Mouse (Mus musculus) kidney, postnatal 0 days (tissue): ENCODE data around the gene Slc17a7. TPM values are rescaled to one million over a fixed set of nuclear protein-coding genes. Genes with fewer than 3 reads are reported as not detected.
"Not testable (repeated sequence)": the region's sequence is repeated elsewhere in the genome, so short reads cannot be mapped to it uniquely, and the experiment has no call there.

Source experiments
- ATAC-seq: fragments of 200-750 bp; cut with Nextera tagmentation; replicated peaks from 2 replicates; pipeline ENCODE4 v1.8.0; 2017; ENCODE audit warnings: low read depth, moderate number of reproducible peaks, moderate TSS enrichment, moderate library complexity; ENCODE audit not compliant: low FRiP score
- DNase-seq: peaks from one replicate; pipeline ENCODE4 v3.0.0-alpha.2; 2016; ENCODE audit warnings: low spot score
- H3K27ac ChIP-seq: fragments of 300-500 bp; sonication (generic); 2 replicates; pipeline ENCODE4 v1.5.1; 2014; ENCODE audit warnings: mild to moderate bottlenecking
- H3K27me3 ChIP-seq: fragments of 300-500 bp; sonication (generic); 2 replicates; pipeline ENCODE4 v1.6.1; 2014; ENCODE audit warnings: low read length, mixed read lengths; ENCODE audit not compliant: insufficient read depth
- H3K36me3 ChIP-seq: fragments of 300-500 bp; sonication (generic); 2 replicates; pipeline ENCODE4 v1.6.1; 2014; ENCODE audit warnings: low read length, mixed read lengths; ENCODE audit not compliant: insufficient read depth
- H3K4me1 ChIP-seq: fragments of 300-500 bp; sonication (generic); replicated peaks from 2 replicates; pipeline ENCODE4 v1.6.1; 2014; ENCODE audit warnings: antibody characterized with exemption, low read length, mixed read lengths; ENCODE audit not compliant: insufficient read depth
- H3K4me2 ChIP-seq: fragments of 300-500 bp; sonication (generic); 2 replicates; pipeline ENCODE4 v1.6.1; 2014; ENCODE audit warnings: mild to moderate bottlenecking, low read length, moderate library complexity, mixed read lengths
- H3K4me3 ChIP-seq: fragments of 300-500 bp; sonication (generic); replicated peaks from 2 replicates; pipeline ENCODE4 v1.5.1; 2014; ENCODE audit warnings: low read depth, low read length
- H3K9ac ChIP-seq: fragments of 300-500 bp; sonication (generic); 2 replicates; pipeline ENCODE4 v1.6.1; 2014; ENCODE audit warnings: low read depth, low read length
- H3K9me3 ChIP-seq: fragments of 300-500 bp; sonication (generic); replicated peaks from 2 replicates; pipeline ENCODE4 v1.6.1; 2016; ENCODE audit warnings: low read length, inconsistent platforms, mixed read lengths
- CTCF ChIP-seq: IDR thresholded peaks from 2 replicates; pipeline ENCODE4 v1.5.1; 2016; ENCODE audit warnings: antibody characterized with exemption, low read depth, mild to moderate bottlenecking, moderate library complexity
- WGBS: fragments of 180-500 bp; shearing (Covaris S2); extraction: QIAGEN DNeasy Blood & Tissue Kit; methylation state at CpG from one replicate; pipeline ENCODE4 v1.1.7; 2014; 5-methylcytosine and 5-hydroxymethylcytosine counted together
- polyA plus RNA-seq: library from polyadenylated mRNA; unstranded; fragments of >200 nt; fragmentation: Nextera tagmentation; extraction: Ambion mirVana; gene quantifications from 2 replicates; pipeline ENCODE4 v1.2.1, GENCODE M21; 2015

The Slc17a7 gene
- polyA plus RNA-seq, 1 experiment from 2014 or later: 0.17 TPM

- H3K27ac ChIP-seq: no peak overlapping the region
- WGBS: 76% methylated on average over 15 of the region's 15 CpGs
- H3K4me1 ChIP-seq: peaks cover 31% of the 10 kb centered on the region; the same call in 1 of the 2 replicates
Observed at GRCm38 (mm10) chr7:45122561-45123185, 41.1 kb upstream of the Slc17a7 start.

DNA sequence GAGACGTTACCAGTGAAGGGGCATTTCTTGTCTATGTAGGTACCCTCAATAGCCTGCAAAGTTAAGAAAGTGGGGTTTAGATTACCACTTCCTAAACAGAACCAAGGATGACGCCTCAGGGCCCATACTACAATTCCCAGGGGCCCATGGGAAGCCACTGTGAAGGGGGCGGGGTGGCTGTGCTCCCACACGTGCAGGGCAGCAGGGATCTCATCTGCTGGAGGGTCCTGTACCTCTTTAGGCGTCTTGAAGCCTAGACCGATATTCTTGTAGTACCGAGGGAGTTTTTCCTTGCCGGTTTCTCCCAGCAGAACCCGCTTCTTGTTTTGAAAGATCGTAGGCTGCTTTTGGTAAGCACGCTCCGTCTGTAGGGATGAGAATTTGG is 40.6 kb upstream of the Slc17a7 start:
- no peaks in the 10 kb centered on the region for H3K9me3 ChIP-seq
- peaks cover 31% of the 10 kb centered on the region; the same call in 1 of the 2 replicates for H3K4me1 ChIP-seq
- peak overlapping the region; percentile 97 for H3K9ac ChIP-seq
- no peak for TF ChIP-seq CTCF
- peak overlapping the region; percentile 94 for H3K4me3 ChIP-seq
- DNase-seq (peak; percentile 58), ATAC-seq (no peak)
- H3K4me2 ChIP-seq: peak overlapping the region; percentile 95
- WGBS: 14% methylated on average over 12 of the region's 12 CpGs
- no peak overlapping the region; the same call in 1 of the 2 replicates for H3K27ac ChIP-seq
- peaks cover 60% of the 10 kb centered on the region for H3K36me3 ChIP-seq
- H3K27me3 ChIP-seq: no peaks in the 10 kb centered on the region

More at GRCm38 (mm10) chr7:45122561-45123185, 41.1 kb upstream of the Slc17a7 start:
- no peaks in the 10 kb centered on the region for H3K9me3 ChIP-seq
- H3K36me3 ChIP-seq: peaks cover 60% of the 10 kb centered on the region
- TF ChIP-seq CTCF: no peak
- DNase-seq (no peak), ATAC-seq (no peak)
- H3K27me3 ChIP-seq: no peaks in the 10 kb centered on the region
- H3K9ac ChIP-seq: peak overlapping the region; percentile 97; the same call in 1 of the 2 replicates
- H3K4me3 ChIP-seq: peak overlapping the region; percentile 94; the same call in 1 of the 2 replicates
- peak overlapping the region; percentile 95 for H3K4me2 ChIP-seq

DNA sequence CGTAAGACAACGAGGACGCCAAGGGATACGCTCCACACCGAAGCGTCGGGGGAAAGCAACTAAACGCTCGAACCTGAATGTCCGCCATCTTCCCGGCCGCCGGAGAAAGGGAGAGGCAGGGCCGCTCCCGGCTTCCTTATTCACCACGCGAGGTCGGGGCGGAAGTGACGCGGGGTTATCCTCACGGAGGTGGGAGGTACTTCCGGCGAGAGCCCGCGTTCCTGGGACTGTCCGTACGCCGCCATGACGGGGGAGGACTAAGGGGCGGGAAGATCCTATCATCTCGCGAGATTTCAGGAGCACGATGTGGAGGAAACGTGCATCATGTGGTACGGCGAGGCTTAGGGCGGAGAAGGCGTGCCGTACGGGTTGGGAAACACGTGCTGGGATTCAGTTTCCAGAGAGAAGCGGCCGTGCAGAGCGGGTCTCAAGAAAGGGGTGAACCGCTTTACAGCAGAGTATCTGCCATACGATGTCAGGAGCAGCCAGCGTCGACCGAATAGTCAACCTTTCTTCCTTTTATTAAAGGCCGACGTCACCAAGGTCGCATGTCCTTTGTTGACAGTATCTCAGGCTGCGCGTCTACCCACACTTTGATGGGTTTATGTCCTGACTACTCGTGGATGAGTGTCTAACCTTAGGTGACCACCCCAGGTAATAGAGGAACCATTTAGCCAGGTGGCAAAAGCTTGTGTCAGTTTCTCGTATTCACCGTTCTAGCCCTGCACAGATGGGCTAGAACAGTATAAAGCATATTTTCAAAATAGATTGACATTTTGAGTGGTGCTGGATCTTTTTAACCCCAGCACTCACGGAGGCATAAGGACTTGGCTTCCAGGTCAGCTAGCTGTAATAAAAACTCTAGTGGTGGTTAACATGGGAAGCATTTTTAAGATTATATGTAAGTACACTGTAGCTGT is 39.3 kb upstream of the Slc17a7 start, which contains the start of gene Rps11:
Gene Rps11 (minus strand): TSS at position 216 of the 920 bp plus-strand sequence.
- Histone ChIP-seq H3K4me2 (peak within 1 kb of the TSS; percentile 95), H3K36me3 (peaks cover 56% of the 10 kb centered on the region), H3K27ac (peak within 1 kb of the TSS; percentile 93), H3K27me3 (no peaks in the 10 kb centered on the region), H3K9ac (peak within 1 kb of the TSS; percentile 97), H3K4me3 (peak within 1 kb of the TSS; percentile 94), H3K4me1 (peaks cover 36% of the 10 kb centered on the region; the same call in 1 of the 2 replicates), H3K9me3 (no peaks in the 10 kb centered on the region)
- no peak for TF ChIP-seq CTCF
- under 1% methylated on average over 59 of the region's 59 CpGs for WGBS
- ATAC-seq (peak; percentile 84), DNase-seq (peak; percentile 99)

GRCm38 (mm10) chr7:45125144-45125600 is 38.6 kb upstream of the Slc17a7 start:
- DNase-seq (no peak), ATAC-seq (no peak)
- 17% methylated on average over 7 of the region's 7 CpGs for WGBS
- H3K9ac ChIP-seq: no peak overlapping the region
- H3K4me2 ChIP-seq: no peak overlapping the region
- peak overlapping the region; percentile 80 for H3K27ac ChIP-seq
- no peaks in the 10 kb centered on the region for H3K9me3 ChIP-seq
- peak; percentile 53 for TF ChIP-seq CTCF
- H3K27me3 ChIP-seq: no peaks in the 10 kb centered on the region
- no peak overlapping the region for H3K4me3 ChIP-seq
- peaks cover 40% of the 10 kb centered on the region; the same call in 1 of the 2 replicates for H3K4me1 ChIP-seq
- peaks cover 49% of the 10 kb centered on the region for H3K36me3 ChIP-seq

DNA sequence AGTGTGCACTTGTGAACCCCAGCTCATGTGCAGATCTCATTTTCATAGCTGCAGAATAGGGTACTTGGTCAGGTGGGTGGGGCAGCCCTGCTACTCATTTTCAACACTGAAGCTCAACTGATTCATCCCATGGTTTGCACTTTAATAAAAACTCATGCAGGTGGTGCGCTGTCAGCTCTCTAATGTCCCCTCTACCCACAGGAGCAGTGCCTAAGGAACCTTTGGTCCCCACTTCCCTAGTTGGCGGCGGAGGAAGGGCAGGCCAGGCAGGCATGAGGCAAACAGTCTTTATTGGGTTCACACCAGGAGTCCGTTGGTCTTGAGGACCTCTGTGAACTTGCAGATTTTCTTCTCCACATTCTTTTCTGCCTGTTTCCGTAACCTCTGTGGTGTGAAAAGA is 38.1 kb upstream of the Slc17a7 start:
- H3K4me2 ChIP-seq, DNase-seq, H3K4me3 ChIP-seq, H3K9ac ChIP-seq, H3K27me3 ChIP-seq, H3K9me3 ChIP-seq, ATAC-seq: not testable (repeated sequence)
- Histone ChIP-seq H3K4me1 (peaks cover 40% of the 10 kb centered on the region; the same call in 1 of the 2 replicates), H3K27ac (peak overlapping the region; percentile 80; the same call in 1 of the 2 replicates), H3K36me3 (peaks cover 45% of the 10 kb centered on the region)
- 63% methylated on average over 5 of the region's 5 CpGs for whole genome bisulfite sequencing
